Mouse (Mus musculus) lung, adult 2 months (tissue): ENCODE results near the gene Dnmbp.

ENCODE experiments used
- CTCF ChIP-seq: fragments of 200-500 bp; IDR thresholded peaks from 2 replicates; pipeline ENCODE4 v1.5.1; 2011; ENCODE audit warnings: mild to moderate bottlenecking, low read length, control low read depth; ENCODE audit not compliant: insufficient read depth
- POLR2A ChIP-seq: fragments of 200-500 bp; IDR thresholded peaks from 2 replicates; pipeline ENCODE4 v1.6.1; 2011; ENCODE audit warnings: low read depth, mild to moderate bottlenecking, control low read depth, low read length, borderline replicate concordance; ENCODE audit errors: extremely low read depth

DNA sequence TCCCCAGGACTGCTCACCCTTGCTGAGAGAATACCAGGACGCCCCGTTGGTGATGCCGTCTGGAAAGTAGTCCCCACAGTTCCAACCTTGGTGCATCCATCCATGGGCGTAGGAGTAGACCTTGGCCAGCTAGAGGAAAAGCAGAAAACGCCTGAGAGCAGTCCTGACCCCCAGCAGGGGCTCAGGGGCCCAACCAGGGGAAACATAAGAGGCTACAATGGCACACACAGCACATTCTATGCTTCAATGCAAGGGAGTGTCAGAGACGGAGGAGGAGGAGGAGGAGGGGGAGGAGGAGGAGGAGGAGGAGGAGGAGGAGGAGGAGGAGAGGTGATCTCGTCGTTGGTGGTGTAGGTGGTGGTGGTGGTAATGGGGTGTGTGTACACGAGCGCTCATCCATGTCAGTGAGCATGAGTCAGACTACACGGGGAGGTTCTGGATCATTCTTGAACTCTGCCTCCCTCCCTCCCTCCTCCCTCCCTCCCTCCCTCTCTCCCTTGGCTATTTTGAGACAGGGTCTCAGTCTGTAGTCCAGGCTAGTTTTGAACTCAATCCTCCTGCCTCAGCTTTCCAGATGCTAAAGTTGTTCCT, 28.5 kb upstream of the Dnmbp start:
- no peak for TF ChIP-seq POLR2A
- no peak for TF ChIP-seq CTCF
